Mouse (Mus musculus) liver, adult 2 months (tissue): ENCODE measurements at regions not wholly inside any gene's neighbourhood (a gene's known extent, or its start where the extent isn't known, plus 50 kb on each side); places are given as distances from the start of the nearest gene placed in this dataset.

Source experiments
- CTCF ChIP-seq: fragments of 200-500 bp; IDR thresholded peaks from 2 replicates; pipeline ENCODE4 v1.5.1; 2011; ENCODE audit warnings: low read depth, low read length, control low read depth
- POLR2A ChIP-seq: fragments of 200-500 bp; IDR thresholded peaks from 2 replicates; pipeline ENCODE4 v1.6.1; 2011; ENCODE audit warnings: low read length, control low read depth; ENCODE audit not compliant: insufficient read depth; ENCODE audit errors: extremely low read depth

- TF ChIP-seq POLR2A (no peak), CTCF (no peak)
Measured at GRCm38 (mm10) chr6:117237096-117237495, 68.8 kb downstream of the Cxcl12 start.
